Mouse (Mus musculus): ENCODE results near the gene Gna15. TPM values are rescaled to one million over a fixed set of nuclear protein-coding genes. Genes with fewer than 3 reads are reported as not detected.

Gene Gna15
- polyA plus RNA-seq (2015; fragmentation: Nextera tagmentation; extraction: Ambion mirVana): 0.81 and 1.1 TPM in 2 replicates

- 0 out of 2 replicates have a peak within 1 kb of the TSS, but pooled peaks have one; percentile 24 for H3K9ac ChIP-seq (ENCODE audit: low read depth, low read length)
These were observed at the start of gene Gna15 for GRCm38 (mm10) chr10:81524051-81524605. Gna15 (minus strand) TSS chr10:81524225.

GRCm38 (mm10) chr10:81572975-81573374 lies 49.0 kb upstream of the Gna15 start:
- H3K9me3 ChIP-seq (ENCODE audit: control insufficient read depth, low read length): no peaks in the 10 kb centered on the region
- no peak overlapping the region for H3K9ac ChIP-seq (ENCODE audit: low read depth, low read length)
- H3K4me2 ChIP-seq (ENCODE audit: low read length): no peak overlapping the region
- H3K27ac ChIP-seq (ENCODE audit: low read depth, low read length): no peak overlapping the region
- H3K4me3 ChIP-seq (ENCODE audit: low read length): no peak overlapping the region
- H3K4me1 ChIP-seq (ENCODE audit: control insufficient read depth, insufficient read depth, low read depth, low read length): peaks cover 43% of the 10 kb centered on the region
- 7% methylated on average over 9 of the region's 9 CpGs for WGBS
- H3K36me3 ChIP-seq (ENCODE audit: control insufficient read depth, insufficient read depth, low read length): no peaks in the 10 kb centered on the region
- ATAC-seq: no peak
- peaks cover 13% of the 10 kb centered on the region for H3K27me3 ChIP-seq (replicated peaks; ENCODE audit: control insufficient read depth, insufficient read depth, low read length)

More at GRCm38 (mm10) chr10:81524051-81524605, at the start of gene Gna15:
- peaks cover 6% of the 10 kb centered on the region; the same call in 1 of the 2 replicates for H3K27me3 ChIP-seq (replicated peaks; ENCODE audit: control insufficient read depth, insufficient read depth, low read length)
- H3K4me1 ChIP-seq (ENCODE audit: control insufficient read depth, insufficient read depth, low read depth, low read length): no peaks in the 10 kb centered on the region
- H3K4me2 ChIP-seq (ENCODE audit: low read length): no peak within 1 kb of the TSS
- no peak within 1 kb of the TSS for H3K4me3 ChIP-seq (ENCODE audit: low read length)
- ATAC-seq: no peak
- WGBS: 37% methylated on average over 7 of the region's 9 CpGs
- H3K27ac ChIP-seq (ENCODE audit: low read depth, low read length): no peak within 1 kb of the TSS
- H3K9me3 ChIP-seq (ENCODE audit: control insufficient read depth, low read length): no peaks in the 10 kb centered on the region
- no peaks in the 10 kb centered on the region; the same call in 1 of the 2 replicates for H3K36me3 ChIP-seq (ENCODE audit: control insufficient read depth, insufficient read depth, low read length)

- H3K9me3 ChIP-seq (ENCODE audit: control insufficient read depth, low read length): no peaks in the 10 kb centered on the region
- ATAC-seq: no peak
- no peaks in the 10 kb centered on the region for H3K36me3 ChIP-seq (ENCODE audit: control insufficient read depth, insufficient read depth, low read length)
- H3K4me3 ChIP-seq (ENCODE audit: low read length): peak overlapping the region; percentile 11; the same call in 1 of the 2 replicates
- peak overlapping the region; percentile 49 for H3K4me2 ChIP-seq (ENCODE audit: low read length)
- no peak overlapping the region; the same call in 1 of the 2 replicates for H3K9ac ChIP-seq (ENCODE audit: low read depth, low read length)
- H3K4me1 ChIP-seq (ENCODE audit: control insufficient read depth, insufficient read depth, low read depth, low read length): peaks cover 43% of the 10 kb centered on the region
- WGBS: 3% methylated on average over 9 of the region's 9 CpGs
- peaks cover 9% of the 10 kb centered on the region for H3K27me3 ChIP-seq (replicated peaks; ENCODE audit: control insufficient read depth, insufficient read depth, low read length)
- H3K27ac ChIP-seq (ENCODE audit: low read depth, low read length): no peak overlapping the region
These were observed 48.2 kb upstream of the Gna15 start for GRCm38 (mm10) chr10:81572133-81572671.

GRCm38 (mm10) chr10:81571501-81571876 lies 47.5 kb upstream of the Gna15 start:
- WGBS: under 1% methylated on average over 18 of the region's 18 CpGs
- peaks cover 8% of the 10 kb centered on the region for H3K27me3 ChIP-seq (replicated peaks; ENCODE audit: control insufficient read depth, insufficient read depth, low read length)

GRCm38 (mm10) chr10:81570831-81571500 lies 46.9 kb upstream of the Gna15 start:
- Histone ChIP-seq H3K27ac (ENCODE audit: low read depth, low read length) (peak overlapping the region; percentile 81), H3K4me3 (ENCODE audit: low read length) (peak overlapping the region; percentile 40), H3K36me3 (ENCODE audit: control insufficient read depth, insufficient read depth, low read length) (peaks cover 4% of the 10 kb centered on the region), H3K27me3 (replicated peaks; ENCODE audit: control insufficient read depth, insufficient read depth, low read length) (peaks cover 3% of the 10 kb centered on the region; the same call in 1 of the 2 replicates), H3K9me3 (ENCODE audit: control insufficient read depth, low read length) (no peaks in the 10 kb centered on the region), H3K4me1 (ENCODE audit: control insufficient read depth, insufficient read depth, low read depth, low read length) (peaks cover 41% of the 10 kb centered on the region), H3K4me2 (ENCODE audit: low read length) (peak overlapping the region; percentile 93), H3K9ac (ENCODE audit: low read depth, low read length) (peak overlapping the region; percentile 56)
- under 1% methylated on average over 33 of the region's 34 CpGs for WGBS
- ATAC-seq: peak; percentile 46

More at GRCm38 (mm10) chr10:81571501-81571876, 47.5 kb upstream of the Gna15 start:
- peak overlapping the region; percentile 30 for H3K9ac ChIP-seq (ENCODE audit: low read depth, low read length)
- peak overlapping the region; percentile 78 for H3K27ac ChIP-seq (ENCODE audit: low read depth, low read length)
- H3K9me3 ChIP-seq (ENCODE audit: control insufficient read depth, low read length): no peaks in the 10 kb centered on the region
- H3K4me1 ChIP-seq (ENCODE audit: control insufficient read depth, insufficient read depth, low read depth, low read length): peaks cover 43% of the 10 kb centered on the region
- peak overlapping the region; percentile 93 for H3K4me2 ChIP-seq (ENCODE audit: low read length)
- peak; percentile 93 for ATAC-seq
- H3K4me3 ChIP-seq (ENCODE audit: low read length): peak overlapping the region; percentile 40
- peaks cover under 1% of the 10 kb centered on the region; the same call in 1 of the 2 replicates for H3K36me3 ChIP-seq (ENCODE audit: control insufficient read depth, insufficient read depth, low read length)

- ATAC-seq: peak; percentile 9
- H3K27me3 ChIP-seq (replicated peaks; ENCODE audit: control insufficient read depth, insufficient read depth, low read length): peaks cover 7% of the 10 kb centered on the region; the same call in 1 of the 2 replicates
- peaks cover 11% of the 10 kb centered on the region for H3K36me3 ChIP-seq (ENCODE audit: control insufficient read depth, insufficient read depth, low read length)
- H3K9ac ChIP-seq (ENCODE audit: low read depth, low read length): peak overlapping the region; percentile 56
- peak overlapping the region; percentile 93 for H3K4me2 ChIP-seq (ENCODE audit: low read length)
- H3K27ac ChIP-seq (ENCODE audit: low read depth, low read length): peak overlapping the region; percentile 81
- 0% methylated on average over 7 of the region's 11 CpGs for WGBS
- H3K4me1 ChIP-seq (ENCODE audit: control insufficient read depth, insufficient read depth, low read depth, low read length): peaks cover 34% of the 10 kb centered on the region
- no peaks in the 10 kb centered on the region for H3K9me3 ChIP-seq (ENCODE audit: control insufficient read depth, low read length)
- peak overlapping the region; percentile 40 for H3K4me3 ChIP-seq (ENCODE audit: low read length)
These were observed 46.3 kb upstream of the Gna15 start for GRCm38 (mm10) chr10:81570238-81570800.

- Histone ChIP-seq H3K36me3 (ENCODE audit: control insufficient read depth, insufficient read depth, low read length) (peaks cover 15% of the 10 kb centered on the region), H3K27ac (ENCODE audit: low read depth, low read length) (no peak overlapping the region), H3K4me2 (ENCODE audit: low read length) (no peak overlapping the region), H3K9ac (ENCODE audit: low read depth, low read length) (no peak overlapping the region), H3K4me3 (ENCODE audit: low read length) (no peak overlapping the region), H3K4me1 (ENCODE audit: control insufficient read depth, insufficient read depth, low read depth, low read length) (peaks cover 34% of the 10 kb centered on the region), H3K27me3 (replicated peaks; ENCODE audit: control insufficient read depth, insufficient read depth, low read length) (peaks cover 13% of the 10 kb centered on the region; the same call in 1 of the 2 replicates), H3K9me3 (ENCODE audit: control insufficient read depth, low read length) (no peaks in the 10 kb centered on the region)
- WGBS: 49% methylated on average over 9 of the region's 9 CpGs
- ATAC-seq: no peak
These were observed 45.6 kb upstream of the Gna15 start for GRCm38 (mm10) chr10:81569507-81570237.

- H3K27me3 ChIP-seq (replicated peaks; ENCODE audit: control insufficient read depth, insufficient read depth, low read length): peaks cover 10% of the 10 kb centered on the region; the same call in 1 of the 2 replicates
- H3K27ac ChIP-seq (ENCODE audit: low read depth, low read length): peak overlapping the region; percentile 31; the same call in 1 of the 2 replicates
- H3K4me3 ChIP-seq (ENCODE audit: low read length): no peak overlapping the region
- WGBS: 13% methylated on average over 16 of the region's 16 CpGs
- ATAC-seq: no peak
- H3K4me2 ChIP-seq (ENCODE audit: low read length): peak overlapping the region; percentile 11; the same call in 1 of the 2 replicates
- peaks cover 43% of the 10 kb centered on the region for H3K4me1 ChIP-seq (ENCODE audit: control insufficient read depth, insufficient read depth, low read depth, low read length)
- H3K9me3 ChIP-seq (ENCODE audit: control insufficient read depth, low read length): no peaks in the 10 kb centered on the region
- H3K36me3 ChIP-seq (ENCODE audit: control insufficient read depth, insufficient read depth, low read length): peaks cover 16% of the 10 kb centered on the region
- H3K9ac ChIP-seq (ENCODE audit: low read depth, low read length): peak overlapping the region; percentile 44; the same call in 1 of the 2 replicates
These were observed 44.6 kb upstream of the Gna15 start for GRCm38 (mm10) chr10:81568381-81569191.

Measured in hindbrain, embryonic 16.5 days (tissue).